In the genomic region with DNA sequence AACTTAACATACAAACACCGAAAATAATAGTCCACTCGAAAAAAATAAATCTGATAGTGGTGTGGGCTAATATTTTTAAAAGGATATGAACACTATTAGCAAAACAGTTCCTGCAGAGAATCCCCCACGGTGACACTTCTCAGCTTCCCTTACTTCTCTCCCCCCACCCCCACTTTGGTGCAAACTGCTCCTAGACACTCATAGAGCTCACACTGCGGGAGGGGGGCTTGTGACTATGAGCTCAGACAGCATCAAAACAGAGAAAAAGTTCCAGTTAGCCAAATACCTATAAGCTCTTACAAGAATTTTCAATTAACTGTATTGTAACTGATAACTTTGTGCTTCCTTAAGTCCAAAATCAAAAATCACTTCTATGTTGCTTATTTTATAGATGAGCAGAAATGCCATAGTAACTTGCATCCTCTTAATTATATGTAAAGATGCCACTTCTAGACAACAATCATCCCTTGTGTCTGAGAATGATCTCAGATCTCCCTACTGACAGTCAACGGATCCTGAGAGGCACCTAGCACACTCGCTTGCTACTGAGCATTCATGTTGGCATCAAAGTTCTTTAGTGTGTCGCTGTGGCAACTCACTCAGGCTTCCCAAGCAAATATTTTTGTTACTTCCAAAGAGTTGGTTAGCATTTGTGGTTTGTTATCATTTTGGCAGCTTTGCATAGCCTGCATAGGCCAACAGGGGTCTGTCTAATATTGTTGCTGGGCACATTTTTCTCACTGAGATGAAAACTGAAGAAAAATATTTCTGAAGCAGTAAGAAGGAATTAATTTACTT, we compare ENCODE assay signal across 1 mouse cellular context.
TF ChIP-seq lines count a peak whose summit lies in the region.

No protein-coding gene starts in this region.

TF ChIP-seq in CH12.LX, 34 proteins besides CTCF, POLR2A, EP300 and RAD21 (continued from another document):
- TF ChIP-seq RCOR1 (conservative IDR thresholded peaks at IDR 0.05; ENCODE audit: low read depth, low read length) = no peak
- TF ChIP-seq MAZ (IDR thresholded peaks at IDR 0.05; ENCODE audit: low read depth, low read length) = no peak
- TF ChIP-seq USF1 (IDR thresholded peaks at IDR 0.05; ENCODE audit: low read depth, low read length) = no peak
- TF ChIP-seq ZNF384 (IDR thresholded peaks at IDR 0.05; ENCODE audit: low read depth, low read length) = no peak
- no peak for TF ChIP-seq ZKSCAN1 (IDR thresholded peaks at IDR 0.05; ENCODE audit: borderline replicate concordance, low read depth, low read length)
- no peak for TF ChIP-seq PAX5 (IDR thresholded peaks at IDR 0.05; ENCODE audit: low read length)
TF ChIP-seq in CH12.LX: peak in this region for 0.
